Mouse (Mus musculus) urinary bladder, postnatal 36 days (tissue): Measurements from ENCODE around the gene Alb.

Experiments
- DNase-seq, 2 experiments: peaks; one replicate each; pipeline ENCODE4 v3.0.0; 2022; ENCODE audit warnings: low spot score in 2 of 2, mixed read lengths in 1 of 2

Alb gene

GRCm38 (mm10) chr5:90492440-90492839 lies 31.7 kb downstream of the Alb start:
- DNase-seq = no peak

GRCm38 (mm10) chr5:90494308-90494707 lies 33.6 kb downstream of the Alb start:
- DNase-seq = no peak

GRCm38 (mm10) chr5:90499509-90499908 lies 38.8 kb downstream of the Alb start:
- DNase-seq = no peak

GRCm38 (mm10) chr5:90500714-90501113 lies 40.0 kb downstream of the Alb start:
- DNase-seq = peak; percentile 52 to 70

GRCm38 (mm10) chr5:90501752-90502151 lies 41.1 kb downstream of the Alb start:
- DNase-seq = no peak

- no peak for DNase-seq
Measured at GRCm38 (mm10) chr5:90504742-90505141, 44.0 kb downstream of the Alb start.

GRCm38 (mm10) chr5:90506507-90506906 lies 45.8 kb downstream of the Alb start:
- DNase-seq = no peak

GRCm38 (mm10) chr5:90507411-90507949 lies 46.8 kb downstream of the Alb start:
- no peak for DNase-seq

- DNase-seq = no peak
Measured at GRCm38 (mm10) chr5:90509828-90510592, 49.3 kb downstream of the Alb start.

- no peak for DNase-seq
Measured at GRCm38 (mm10) chr5:90512288-90512955, 51.7 kb downstream of the Alb start.

GRCm38 (mm10) chr5:90515561-90515960 lies 54.9 kb downstream of the Alb start:
- DNase-seq = no peak

GRCm38 (mm10) chr5:90518356-90519100 lies 57.8 kb downstream of the Alb start, which contains the start of gene Afm:
Afm (plus strand) TSS chr5:90518932.
- DNase-seq = no peak
